Mouse (Mus musculus): ENCODE measurements around the gene Banp. TPM values are rescaled to one million over a fixed set of nuclear protein-coding genes. Genes with fewer than 3 reads are reported as not detected.

The Banp gene
- total RNA-seq (2021) (10 to 100 TPM; 13.1 to 26.9 TPM), polyA plus RNA-seq (2012; rRNA removed) (17.9 and 32.1 TPM in 2 replicates)
- long read RNA-seq, full-length matches to known transcripts, result 6 of 24 reads
- long read RNA-seq, partial matches to known transcripts, result 0 of 24 reads
- long read RNA-seq, other reads (novel, unspliced or antisense), result 18 of 24 reads

DNA sequence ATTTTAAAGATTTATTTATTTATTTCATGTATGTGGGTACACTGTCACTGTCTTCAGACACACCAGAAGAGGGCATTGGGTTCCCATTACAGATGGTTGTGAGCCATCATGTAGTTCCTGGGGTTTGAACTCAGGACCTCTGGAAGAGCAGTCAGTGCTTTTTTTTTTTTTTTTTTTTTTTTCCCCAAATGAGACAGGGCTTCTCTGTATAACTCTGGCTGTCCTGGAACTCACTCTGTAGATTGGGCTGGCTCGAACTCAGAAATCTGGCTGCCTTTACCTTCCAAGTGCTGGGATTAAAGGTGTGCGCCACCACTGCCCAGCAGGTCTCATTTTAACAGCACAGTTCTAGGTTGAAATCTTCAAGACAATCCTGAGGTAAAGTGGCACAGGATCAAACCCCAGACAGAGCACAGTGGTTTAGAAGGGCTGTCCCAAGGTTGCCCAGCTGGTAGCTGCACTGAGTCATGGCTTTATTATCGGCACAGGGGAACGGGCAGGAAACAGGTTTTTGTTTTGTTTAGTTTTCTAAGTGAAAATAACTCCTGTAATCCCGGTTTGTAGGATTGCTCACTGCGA, at the start of gene Banp:
Gene Banp (plus strand): TSS at position 529 of the 579 bp plus-strand sequence.
- WGBS, result 41% methylated on average over 6 of the region's 6 CpGs
- TF ChIP-seq CTCF (IDR thresholded peaks at IDR 0.05), result no peak
- TF ChIP-seq POLR2A (IDR thresholded peaks at IDR 0.05; ENCODE audit: insufficient read depth, low read depth, low read length), result no peak
- TF ChIP-seq EP300 (IDR thresholded peaks at IDR 0.05; ENCODE audit: insufficient read depth, low read depth, low read length), result no peak
- Histone ChIP-seq H3K27me3 (ENCODE audit: control insufficient read depth, insufficient read depth, low read length) (no peaks in the 10 kb centered on the region), H3K27ac (peak within 1 kb of the TSS; percentile 99), H3K4me1 (ENCODE audit: control insufficient read depth, insufficient read depth, low read length) (peaks cover 10% of the 10 kb centered on the region), H3K9ac (ENCODE audit: low read depth, low read length) (peak within 1 kb of the TSS; percentile 95), H3K79me2 (replicated peaks; ENCODE audit: control insufficient read depth, insufficient read depth, low read length) (no peaks in the 10 kb centered on the region), H3K4me3 (peak within 1 kb of the TSS; percentile 81), H3K36me3 (ENCODE audit: control insufficient read depth, insufficient read depth, low read length) (no peaks in the 10 kb centered on the region)
- intact Hi-C loops (cut with DNase I), result no loop called here
- DNase-seq, result no peak

GRCm38 (mm10) chr8:121901498-121902236, 47.9 kb upstream of the Banp start:
- Histone ChIP-seq H3K27ac (no peak overlapping the region), H3K79me2 (replicated peaks; ENCODE audit: control insufficient read depth, insufficient read depth, low read length) (no peaks in the 10 kb centered on the region), H3K4me1 (ENCODE audit: control insufficient read depth, insufficient read depth, low read length) (peaks cover 8% of the 10 kb centered on the region), H3K36me3 (ENCODE audit: control insufficient read depth, insufficient read depth, low read length) (no peaks in the 10 kb centered on the region), H3K4me3 (no peak overlapping the region), H3K27me3 (ENCODE audit: control insufficient read depth, insufficient read depth, low read length) (no peaks in the 10 kb centered on the region), H3K9ac (ENCODE audit: low read depth, low read length) (no peak overlapping the region)
- intact Hi-C loops (cut with DNase I), result no loop called here
- TF ChIP-seq CTCF (IDR thresholded peaks at IDR 0.05) (no peak), POLR2A (IDR thresholded peaks at IDR 0.05; ENCODE audit: insufficient read depth, low read depth, low read length) (no peak), EP300 (IDR thresholded peaks at IDR 0.05; ENCODE audit: insufficient read depth, low read depth, low read length) (no peak)
- peak in 1 of 2 experiments; percentile 20 for DNase-seq
- 40% methylated on average over 8 of the region's 8 CpGs for WGBS

GRCm38 (mm10) chr8:121903977-121904376, 45.6 kb upstream of the Banp start:
- Histone ChIP-seq H3K9ac (ENCODE audit: low read depth, low read length) (no peak overlapping the region), H3K4me1 (ENCODE audit: control insufficient read depth, insufficient read depth, low read length) (peaks cover 4% of the 10 kb centered on the region), H3K79me2 (replicated peaks; ENCODE audit: control insufficient read depth, insufficient read depth, low read length) (no peaks in the 10 kb centered on the region), H3K27me3 (ENCODE audit: control insufficient read depth, insufficient read depth, low read length) (no peaks in the 10 kb centered on the region), H3K4me3 (no peak overlapping the region), H3K36me3 (ENCODE audit: control insufficient read depth, insufficient read depth, low read length) (no peaks in the 10 kb centered on the region), H3K27ac (no peak overlapping the region)
- intact Hi-C loops (cut with DNase I), result no loop called here
- no peak for DNase-seq
- TF ChIP-seq POLR2A (IDR thresholded peaks at IDR 0.05; ENCODE audit: insufficient read depth, low read depth, low read length) (no peak), CTCF (IDR thresholded peaks at IDR 0.05) (no peak)
- 80% methylated on average over 6 of the region's 6 CpGs for WGBS

- H3K36me3 ChIP-seq (ENCODE audit: control insufficient read depth, insufficient read depth, low read length), result no peaks in the 10 kb centered on the region
- H3K79me2 ChIP-seq (replicated peaks; ENCODE audit: control insufficient read depth, insufficient read depth, low read length), result no peaks in the 10 kb centered on the region
- H3K27ac ChIP-seq, result no peak overlapping the region
- DNase-seq, result no peak
- H3K9ac ChIP-seq (ENCODE audit: low read depth, low read length), result no peak overlapping the region
- intact Hi-C loops (cut with DNase I), result no loop called here
- no peaks in the 10 kb centered on the region for H3K27me3 ChIP-seq (ENCODE audit: control insufficient read depth, insufficient read depth, low read length)
- TF ChIP-seq CTCF (IDR thresholded peaks at IDR 0.05) (no peak), POLR2A (IDR thresholded peaks at IDR 0.05; ENCODE audit: insufficient read depth, low read depth, low read length) (no peak), EP300 (IDR thresholded peaks at IDR 0.05; ENCODE audit: insufficient read depth, low read depth, low read length) (no peak)
- WGBS, result 87% methylated on average over 9 of the region's 9 CpGs
- peaks cover 4% of the 10 kb centered on the region for H3K4me1 ChIP-seq (ENCODE audit: control insufficient read depth, insufficient read depth, low read length)
- no peak overlapping the region for H3K4me3 ChIP-seq
Observed at GRCm38 (mm10) chr8:121904999-121905398, 44.6 kb upstream of the Banp start.

GRCm38 (mm10) chr8:121905420-121905819, 44.1 kb upstream of the Banp start:
- no peak overlapping the region for H3K9ac ChIP-seq (ENCODE audit: low read depth, low read length)
- DNase-seq, result no peak
- H3K27ac ChIP-seq, result no peak overlapping the region
- 57% methylated on average over 1 of the region's 1 CpGs for WGBS
- H3K4me1 ChIP-seq (ENCODE audit: control insufficient read depth, insufficient read depth, low read length), result peaks cover 4% of the 10 kb centered on the region
- H3K36me3 ChIP-seq (ENCODE audit: control insufficient read depth, insufficient read depth, low read length), result no peaks in the 10 kb centered on the region
- TF ChIP-seq CTCF (IDR thresholded peaks at IDR 0.05), result no peak
- TF ChIP-seq EP300 (IDR thresholded peaks at IDR 0.05; ENCODE audit: insufficient read depth, low read depth, low read length), result no peak
- intact Hi-C loops (cut with DNase I), result no loop called here
- H3K27me3 ChIP-seq (ENCODE audit: control insufficient read depth, insufficient read depth, low read length), result no peaks in the 10 kb centered on the region
- H3K79me2 ChIP-seq (replicated peaks; ENCODE audit: control insufficient read depth, insufficient read depth, low read length), result no peaks in the 10 kb centered on the region
- H3K4me3 ChIP-seq, result no peak overlapping the region

DNA sequence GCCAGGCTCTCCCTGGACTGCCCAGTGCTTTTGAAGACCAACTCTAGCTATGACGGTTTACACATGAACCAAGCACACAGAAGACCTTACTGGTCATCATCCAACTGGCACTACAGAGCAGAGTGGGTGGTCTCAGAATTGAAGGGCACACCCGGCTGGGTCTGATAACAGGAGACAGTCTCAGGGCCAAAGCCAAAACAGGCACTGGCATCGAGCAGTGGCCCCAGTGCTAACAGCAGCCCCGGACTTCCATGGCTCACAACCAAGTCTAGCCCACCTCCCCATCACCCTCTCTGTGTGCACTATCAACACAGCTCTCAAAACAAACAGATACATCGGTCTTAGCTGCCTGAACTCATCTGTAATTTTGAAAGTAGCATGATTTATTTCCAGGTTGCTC, 43.7 kb upstream of the Banp start:
- no peak for TF ChIP-seq CTCF (IDR thresholded peaks at IDR 0.05)
- Histone ChIP-seq H3K36me3 (ENCODE audit: control insufficient read depth, insufficient read depth, low read length) (no peaks in the 10 kb centered on the region), H3K27me3 (ENCODE audit: control insufficient read depth, insufficient read depth, low read length) (no peaks in the 10 kb centered on the region), H3K79me2 (replicated peaks; ENCODE audit: control insufficient read depth, insufficient read depth, low read length) (no peaks in the 10 kb centered on the region), H3K9ac (ENCODE audit: low read depth, low read length) (no peak overlapping the region), H3K27ac (no peak overlapping the region), H3K4me1 (ENCODE audit: control insufficient read depth, insufficient read depth, low read length) (peaks cover 4% of the 10 kb centered on the region), H3K4me3 (no peak overlapping the region)
- intact Hi-C loops (cut with DNase I), result no loop called here
- WGBS, result 42% methylated on average over 5 of the region's 5 CpGs
- DNase-seq, result no peak
